Mouse (Mus musculus) spleen, adult 2 months (tissue): Measurements from ENCODE around the gene Cyfip2.

Experiments
- CTCF ChIP-seq: fragments of 200-500 bp; IDR thresholded peaks from 2 replicates; pipeline ENCODE4 v1.5.1; 2011; ENCODE audit warnings: mild to moderate bottlenecking, inconsistent platforms; ENCODE audit not compliant: insufficient read depth, insufficient read length, insufficient replicate concordance; ENCODE audit errors: extremely low read depth
- POLR2A ChIP-seq: fragments of 200-500 bp; IDR thresholded peaks from 2 replicates; pipeline ENCODE4 v1.6.1; 2011; ENCODE audit warnings: low read depth, low read length, inconsistent platforms

- TF ChIP-seq CTCF (no peak), POLR2A (no peak)
These were observed 71.4 kb downstream of the Cyfip2 start for GRCm38 (mm10) chr11:46241150-46241673.
